ENCODE assay signal across 10 mouse cellular contexts in the genomic region with DNA sequence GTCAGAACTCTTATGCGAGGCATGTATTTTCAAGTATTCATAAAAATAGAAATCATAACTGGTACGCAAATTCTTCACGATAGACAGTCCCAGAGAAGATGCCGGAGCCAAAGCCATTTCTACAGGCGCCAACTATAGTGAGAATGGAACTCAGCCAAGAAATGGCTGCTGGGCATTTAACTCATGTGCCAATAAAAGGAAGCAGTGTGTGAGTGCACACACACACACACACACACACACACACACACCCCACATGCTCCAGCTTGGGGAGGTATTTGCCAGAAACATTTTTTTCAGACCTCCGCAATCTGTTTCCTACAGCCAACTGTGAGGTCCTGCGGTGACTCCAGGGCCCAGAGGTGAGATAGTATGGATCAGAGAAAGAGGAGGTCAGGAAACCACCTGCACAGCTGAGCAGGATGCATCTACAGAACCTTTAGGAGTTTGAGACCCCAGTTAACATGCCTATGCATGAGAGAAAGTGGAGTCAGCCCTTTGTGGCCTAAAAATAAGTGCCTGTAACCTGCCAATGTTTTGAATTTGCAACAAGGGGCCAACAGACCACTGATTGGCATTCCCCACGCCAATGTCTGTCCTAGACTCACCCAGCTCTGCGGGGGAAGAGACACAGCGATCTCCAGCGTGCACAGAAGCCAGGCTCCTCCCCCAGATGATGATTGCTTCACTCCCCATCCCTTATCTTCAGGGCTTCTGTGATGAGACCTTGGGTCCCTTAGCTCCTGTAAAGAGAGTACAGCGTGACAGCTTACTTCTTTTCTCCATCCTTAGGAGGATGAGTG.
DNase-seq lines count a peak whose midpoint lies in the region; ATAC-seq and TF ChIP-seq lines count a peak whose summit lies in the region.
"Had no signal": no experiment of that assay in that cellular context is flagged by ENCODE, and none has a peak within 500 bp of the region (broad histone marks: within the 10 kb centered on the region; RNA-seq: fewer than 3 reads in every experiment).

No protein-coding gene starts in this region.

- H3K9ac ChIP-seq in heart, postnatal 0 days (replicated peaks; ENCODE audit: low read depth, low read length), result no peak overlapping the region; the same call in 1 of the 2 replicates
- H3K9ac ChIP-seq in midbrain, embryonic 11.5 days (ENCODE audit: low read length), result no peak overlapping the region
- no peak overlapping the region for H3K9ac ChIP-seq in neural tube, embryonic 13.5 days

- no peak for TF ChIP-seq CTCF in heart, postnatal 0 days (IDR thresholded peaks at IDR 0.05; ENCODE audit: low read depth)

- no peak overlapping the region for H3K4me3 ChIP-seq in heart, postnatal 0 days (ENCODE audit: low read depth, low read length)
- H3K4me3 ChIP-seq in midbrain, embryonic 11.5 days (ENCODE audit: low read depth, low read length), result no peak overlapping the region
- no peak overlapping the region for H3K4me3 ChIP-seq in midbrain, embryonic 10.5 days
- no peak overlapping the region for H3K4me3 ChIP-seq in neural tube, embryonic 13.5 days

- no peaks in the 10 kb centered on the region for H3K27me3 ChIP-seq in heart, postnatal 0 days (ENCODE audit: control insufficient read depth, insufficient read depth, low read length)
- H3K27me3 ChIP-seq in midbrain, embryonic 11.5 days (ENCODE audit: control insufficient read depth, insufficient read depth, low read length), result no peaks in the 10 kb centered on the region
- peaks cover 4% of the 10 kb centered on the region; the same call in 1 of the 2 replicates for H3K27me3 ChIP-seq in midbrain, embryonic 10.5 days (ENCODE audit: low read depth, poor library complexity, severe bottlenecking)
- H3K27me3 ChIP-seq in neural tube, embryonic 13.5 days, result peaks cover 13% of the 10 kb centered on the region; the same call in 1 of the 2 replicates
- H3K27me3 ChIP-seq: CH12.LX had no signal

- no peak for TF ChIP-seq EP300 in heart, postnatal 0 days (IDR thresholded peaks at IDR 0.05; ENCODE audit: low read depth)

- no peak overlapping the region; the same call in 1 of the 2 replicates for H3K4me2 ChIP-seq in heart, postnatal 0 days (ENCODE audit: low read depth, low read length)
- H3K4me2 ChIP-seq in midbrain, embryonic 11.5 days, result no peak overlapping the region
- H3K4me2 ChIP-seq in neural tube, embryonic 13.5 days, result no peak overlapping the region; the same call in 1 of the 2 replicates

- intact Hi-C loops in heart, postnatal 25 days (cut with DNase I), result no loop called here

- peak; percentile 52 for DNase-seq in heart, postnatal 0 days (ENCODE audit: low spot score)
- DNase-seq in heart, postnatal 25 days (ENCODE audit: low spot score), result no peak
- DNase-seq in midbrain, embryonic 11.5 days (ENCODE audit: low spot score, missing footprints), result peak; percentile 19
- no peak for DNase-seq in midbrain, embryonic 10.5 days (ENCODE audit: low spot score)
- peak; percentile 77 to 79 for DNase-seq in cerebellum, postnatal 10 days
- no peak for DNase-seq in kidney, adult 18-20 months
- DNase-seq: kidney, adult 9 months had no signal

- no peaks in the 10 kb centered on the region for H3K36me3 ChIP-seq in heart, postnatal 0 days (replicated peaks; ENCODE audit: control insufficient read depth, insufficient read depth, low read length)
- no peaks in the 10 kb centered on the region for H3K36me3 ChIP-seq in midbrain, embryonic 11.5 days (ENCODE audit: control insufficient read depth, insufficient read depth, low read length)
- H3K36me3 ChIP-seq in midbrain, embryonic 10.5 days, result no peaks in the 10 kb centered on the region
- H3K36me3 ChIP-seq in neural tube, embryonic 13.5 days, result no peaks in the 10 kb centered on the region

- peak; percentile 64 for ATAC-seq in heart, postnatal 0 days (ENCODE audit: insufficient read depth, low read depth)
- ATAC-seq in midbrain, embryonic 11.5 days (ENCODE audit: low FRiP score), result no peak
- peak; percentile 67 for ATAC-seq in neural tube, embryonic 13.5 days (ENCODE audit: low read depth)
- ATAC-seq in CD4-positive, CD25-positive, alpha-beta regulatory T cell, adult 4 months, result no peak

- H3K4me1 ChIP-seq in heart, postnatal 0 days (ENCODE audit: control insufficient read depth, insufficient read depth), result peaks cover 18% of the 10 kb centered on the region; the same call in 1 of the 2 replicates
- H3K4me1 ChIP-seq in midbrain, embryonic 11.5 days (ENCODE audit: control insufficient read depth, insufficient read depth, low read length), result no peaks in the 10 kb centered on the region
- H3K4me1 ChIP-seq in midbrain, embryonic 10.5 days, result no peaks in the 10 kb centered on the region
- peaks cover 19% of the 10 kb centered on the region for H3K4me1 ChIP-seq in neural tube, embryonic 13.5 days (replicated peaks)

- H3K27ac ChIP-seq in heart, postnatal 0 days (ENCODE audit: low read depth), result peak overlapping the region; percentile 78
- H3K27ac ChIP-seq in midbrain, embryonic 11.5 days (ENCODE audit: low read depth, low read length), result no peak overlapping the region
- no peak overlapping the region for H3K27ac ChIP-seq in midbrain, embryonic 10.5 days (replicated peaks)
- no peak overlapping the region for H3K27ac ChIP-seq in neural tube, embryonic 13.5 days (replicated peaks)

- no peaks in the 10 kb centered on the region for H3K9me3 ChIP-seq in heart, postnatal 0 days (replicated peaks; ENCODE audit: control insufficient read depth, low read length)
- no peaks in the 10 kb centered on the region for H3K9me3 ChIP-seq in midbrain, embryonic 11.5 days (ENCODE audit: control insufficient read depth, low read length)
- H3K9me3 ChIP-seq in midbrain, embryonic 10.5 days (replicated peaks), result no peaks in the 10 kb centered on the region
- no peaks in the 10 kb centered on the region for H3K9me3 ChIP-seq in neural tube, embryonic 13.5 days

- 33% methylated on average over 12 of the region's 12 CpGs for WGBS in heart, postnatal 0 days
- 83% methylated on average over 12 of the region's 12 CpGs for WGBS in midbrain, embryonic 11.5 days
- WGBS in midbrain, embryonic 10.5 days, result 84% methylated on average over 12 of the region's 12 CpGs
- WGBS in neural tube, embryonic 13.5 days, result 67% methylated on average over 12 of the region's 12 CpGs

Comparison
In these comparisons a context has a peak if more than half of its experiments do, and no peak if none do; other contexts are left out.
1. DNase-seq: peak in heart, postnatal 0 days (single experiment), midbrain, embryonic 11.5 days (single experiment) and cerebellum, postnatal 10 days (2 of 2); none in heart, postnatal 25 days (single experiment), midbrain, embryonic 10.5 days (single experiment) and kidney, adult 18-20 months (single experiment).
2. ATAC-seq: peak in heart, postnatal 0 days (single experiment) and neural tube, embryonic 13.5 days (single experiment); none in midbrain, embryonic 11.5 days (single experiment) and CD4-positive, CD25-positive, alpha-beta regulatory T cell, adult 4 months (single experiment).